Mouse (Mus musculus): ENCODE measurements around the gene Thsd7b.
"Not testable (repeated sequence)": the region's sequence is repeated elsewhere in the genome, so short reads cannot be mapped to it uniquely, and the experiment has no call there.

Gene Thsd7b

GRCm38 (mm10) chr1:130099227-130099626, 826.1 kb downstream of the Thsd7b start:
- DNase-seq (ENCODE audit: low spot score in 2 of 2), result peak in 1 of 2 experiments; percentile 5

DNA sequence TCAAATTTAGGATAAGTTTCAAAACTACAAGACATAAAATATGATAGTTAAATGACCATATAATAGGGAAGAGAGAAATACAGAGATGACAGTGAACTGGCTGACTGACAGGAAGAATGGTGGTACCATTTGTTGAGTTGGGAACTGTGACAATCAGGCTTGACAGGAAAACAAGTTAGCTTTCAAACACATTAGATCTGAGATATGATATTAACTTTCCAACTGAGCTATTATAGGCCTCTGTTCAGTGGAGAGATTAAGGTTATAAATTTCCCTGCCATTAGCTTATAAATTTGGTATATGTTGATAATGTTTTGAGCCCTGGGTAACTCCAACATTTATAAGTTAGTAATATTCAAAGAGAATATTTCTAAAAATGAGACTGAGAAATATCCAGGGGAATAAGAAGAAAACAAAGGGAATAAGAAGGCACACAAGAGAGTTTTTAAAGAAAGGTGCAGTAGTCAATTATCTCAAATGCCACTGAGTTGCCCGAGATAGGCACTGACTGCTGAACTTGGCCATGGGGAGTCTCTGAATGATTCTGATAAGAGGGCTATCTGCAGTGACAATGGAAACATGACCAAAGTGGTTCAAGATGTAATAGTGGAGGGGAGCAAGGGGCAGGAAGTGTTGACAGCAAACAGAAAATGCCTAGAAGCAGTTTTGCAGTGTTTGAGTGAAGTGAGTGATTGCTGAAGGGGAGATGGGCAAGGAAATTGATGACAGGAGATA, 839.6 kb downstream of the Thsd7b start:
- DNase-seq (ENCODE audit: low spot score in 2 of 2), result no peak

DNA sequence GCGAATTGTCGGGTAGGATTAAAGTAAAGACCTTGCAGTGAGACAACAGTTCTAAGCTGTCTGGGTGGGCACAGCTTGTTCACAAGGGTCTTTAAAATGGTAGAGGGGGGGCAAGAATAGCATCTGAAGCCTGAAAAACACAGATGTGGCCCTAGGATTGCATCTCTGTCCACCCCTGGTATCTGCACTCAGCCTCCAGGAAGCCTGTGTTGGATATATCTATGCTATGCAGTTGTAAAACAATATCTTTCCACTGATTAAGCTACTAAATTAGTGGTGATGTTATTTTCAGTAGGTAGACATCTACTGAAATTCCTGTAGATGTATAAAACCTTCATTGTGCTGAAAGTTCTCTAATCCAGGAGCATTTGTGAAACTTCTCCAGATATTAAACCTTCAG, 840.4 kb downstream of the Thsd7b start:
- DNase-seq (ENCODE audit: low spot score in 2 of 2), result no peak

DNA sequence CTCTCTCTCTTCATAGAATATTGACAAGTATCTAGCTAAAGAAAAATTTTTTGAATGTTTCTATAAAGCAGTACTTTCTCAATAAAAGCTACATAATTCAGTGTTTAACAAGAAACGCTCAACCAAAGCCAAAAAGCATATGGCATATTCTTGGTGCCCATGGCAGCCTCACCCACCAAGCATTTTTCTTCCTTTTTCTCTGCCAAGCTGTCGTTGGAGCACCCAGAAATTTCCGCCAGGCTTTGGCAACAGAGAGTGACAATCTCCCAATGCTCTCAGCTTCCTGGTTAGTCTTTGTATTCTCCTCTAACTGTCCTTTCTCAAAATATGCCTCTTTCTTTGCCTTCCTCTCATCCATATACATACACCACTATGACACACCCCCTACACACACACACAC, 857.8 kb downstream of the Thsd7b start:
- DNase-seq (ENCODE audit: low spot score in 2 of 2), result peak in 1 of 2 experiments; percentile 3

- no peak for DNase-seq (ENCODE audit: low spot score in 2 of 2)
Observed at GRCm38 (mm10) chr1:130166187-130166586, 893.1 kb downstream of the Thsd7b start.

DNA sequence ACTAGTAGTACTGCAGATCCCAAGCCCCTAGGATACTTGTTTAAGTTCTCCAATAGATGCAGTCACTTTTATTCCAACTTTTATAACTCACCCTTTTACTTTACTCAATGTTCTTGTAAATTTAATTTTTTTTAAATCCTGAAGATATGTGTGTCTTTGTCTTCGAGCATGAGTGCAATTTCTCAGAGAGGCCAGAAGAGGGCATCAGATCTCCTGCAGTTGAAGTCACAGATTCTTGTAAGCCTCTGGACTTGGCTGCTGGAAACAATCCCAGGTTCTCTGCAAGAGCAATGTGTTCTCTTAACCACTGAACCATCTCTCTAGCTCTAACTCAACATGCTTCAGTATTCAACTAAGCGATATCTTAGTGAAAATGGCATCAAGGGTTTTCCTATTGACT, 894.2 kb downstream of the Thsd7b start:
- DNase-seq (ENCODE audit: low spot score in 2 of 2), result no peak

DNA sequence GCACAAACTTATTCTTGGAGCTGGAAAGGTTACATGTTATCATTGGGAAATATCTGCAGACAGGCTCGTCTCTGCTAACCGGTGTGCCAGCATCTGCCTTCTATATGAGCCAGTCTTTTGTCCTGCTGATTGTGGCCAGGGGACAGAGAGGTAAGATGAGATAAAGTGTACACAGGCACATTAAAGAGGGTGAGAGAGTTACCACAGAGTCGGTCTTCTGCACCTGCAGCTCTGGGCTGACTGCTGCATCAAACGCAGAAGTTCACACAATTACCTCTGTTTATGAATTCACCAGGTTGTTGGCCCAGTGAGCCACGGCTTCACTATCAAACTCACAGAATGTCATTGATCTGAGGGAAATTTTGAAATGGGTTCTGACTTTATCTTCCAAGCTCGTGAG, 896.8 kb downstream of the Thsd7b start:
- DNase-seq (ENCODE audit: low spot score in 2 of 2), result no peak

DNA sequence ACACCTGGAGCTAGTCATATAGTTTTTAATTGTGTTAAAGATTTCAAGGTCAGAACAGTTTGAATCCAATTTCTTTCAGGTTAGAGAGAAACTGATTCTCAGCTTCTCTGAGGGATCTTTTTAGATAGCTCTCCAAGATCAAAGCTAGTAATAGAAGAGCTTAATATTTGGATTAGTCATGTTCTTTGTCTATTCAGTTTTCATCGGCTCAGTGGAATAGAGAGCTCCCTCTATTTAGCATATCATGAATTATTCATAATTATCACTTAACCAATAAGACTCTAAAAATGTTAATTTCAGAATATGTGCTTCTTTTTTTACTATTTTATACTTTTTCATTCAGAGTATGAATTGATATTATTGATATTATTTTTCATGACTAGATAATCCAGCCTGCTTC, 897.2 kb downstream of the Thsd7b start:
- DNase-seq (ENCODE audit: low spot score in 2 of 2), result no peak

- DNase-seq (ENCODE audit: low spot score in 2 of 2), result not testable (repeated sequence)
Observed at GRCm38 (mm10) chr1:130186836-130187235, 913.7 kb downstream of the Thsd7b start.

GRCm38 (mm10) chr1:130192190-130193028, 919.3 kb downstream of the Thsd7b start:
- peak in 1 of 2 experiments; percentile 52 for DNase-seq (ENCODE audit: low spot score in 2 of 2)

DNA sequence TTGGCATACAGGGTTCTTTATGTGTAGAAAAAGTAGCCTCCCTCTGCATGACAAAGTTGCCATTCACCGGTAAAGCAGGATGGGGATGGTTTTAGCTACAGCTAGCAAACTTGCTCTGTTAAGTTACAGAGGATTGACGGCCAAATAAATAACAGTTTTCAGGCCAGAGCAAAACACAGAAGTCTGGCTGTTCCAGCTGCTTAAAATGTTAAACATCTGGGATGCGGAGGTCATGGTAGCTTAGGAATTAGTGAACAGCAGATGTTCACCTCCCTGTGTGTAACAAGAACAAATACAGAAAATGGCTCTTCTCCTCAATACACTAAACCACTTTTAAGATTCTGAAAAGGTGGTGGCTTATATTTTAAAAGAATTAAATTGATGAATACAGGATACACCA, 944.3 kb downstream of the Thsd7b start:
- no peak for DNase-seq (ENCODE audit: low spot score in 2 of 2)

GRCm38 (mm10) chr1:130222904-130223303, 949.8 kb downstream of the Thsd7b start:
- DNase-seq (ENCODE audit: low spot score in 2 of 2), result no peak

DNA sequence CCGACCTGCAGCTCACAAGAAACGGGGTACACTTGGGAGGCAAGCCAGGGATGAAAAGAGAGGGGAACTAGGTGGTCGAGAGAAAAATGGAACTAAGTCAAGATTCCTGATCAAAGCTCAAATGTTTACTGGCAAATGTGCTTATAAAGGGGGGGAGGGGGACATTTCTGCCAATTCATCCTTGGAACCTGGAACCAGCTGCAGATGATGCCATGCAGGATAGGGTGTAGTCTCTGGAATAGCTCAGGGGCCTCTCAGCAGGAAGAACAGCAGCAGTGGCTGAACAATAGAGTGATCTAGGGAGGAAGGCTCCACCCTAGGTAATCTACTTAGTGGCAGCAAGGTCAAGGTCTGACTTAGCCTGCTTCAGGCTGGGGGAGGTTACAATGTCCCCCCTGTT, 972.5 kb downstream of the Thsd7b start:
- DNase-seq (ENCODE audit: low spot score in 2 of 2), result no peak

- DNase-seq (ENCODE audit: low spot score in 2 of 2), result not testable (repeated sequence)
Observed at GRCm38 (mm10) chr1:130246264-130246663, 973.2 kb downstream of the Thsd7b start.

DNA sequence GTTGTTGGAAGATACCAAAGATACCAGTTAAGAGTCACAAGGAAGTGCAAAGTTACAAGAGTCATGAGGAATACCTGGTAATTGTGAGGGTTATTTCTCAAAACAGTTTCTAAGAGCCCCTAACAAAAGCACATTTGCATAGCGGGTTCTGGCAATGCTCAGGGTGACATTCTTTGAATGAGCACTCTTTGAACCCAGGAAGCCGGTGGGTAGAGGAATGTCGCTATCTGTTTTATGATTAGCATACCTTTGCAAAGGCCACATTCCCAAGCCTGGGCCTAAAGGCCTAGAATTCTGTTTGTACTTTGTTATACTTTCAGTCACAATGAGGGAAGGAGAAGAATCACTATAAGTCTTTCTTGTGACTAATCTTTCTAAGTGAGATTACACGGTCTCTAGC, 973.8 kb downstream of the Thsd7b start:
- not testable (repeated sequence) for DNase-seq (ENCODE audit: low spot score in 2 of 2)

DNA sequence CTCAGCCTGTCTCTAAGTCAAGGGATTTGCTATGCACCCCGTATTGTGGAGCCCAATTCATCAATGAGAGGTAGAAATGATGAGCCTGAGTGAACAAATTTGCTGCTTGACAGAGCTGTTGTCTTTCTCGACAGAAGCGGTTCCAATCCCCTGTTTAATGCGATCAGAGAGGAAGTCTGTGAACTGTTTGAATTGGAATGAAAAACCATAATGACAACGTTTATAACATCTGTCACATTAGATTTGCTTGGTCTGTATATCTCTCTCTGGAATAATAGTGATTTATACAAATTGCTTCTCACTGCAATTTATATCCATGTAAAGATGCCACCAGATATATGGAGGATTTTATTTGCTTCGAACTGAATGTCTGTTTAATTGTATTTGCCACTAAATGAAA, 988.9 kb downstream of the Thsd7b start:
- DNase-seq (ENCODE audit: low spot score in 2 of 2), result no peak
